8 mouse cellular contexts compared by ENCODE assay signal in genomic region chr19:44314327-44314759, GRCm38 (mm10). TPM values are rescaled to one million over a fixed set of nuclear protein-coding genes. Genes with fewer than 3 reads are reported as not detected.
DNase-seq lines count a peak whose midpoint lies in the region; ATAC-seq and TF ChIP-seq lines count a peak whose summit lies in the region.

No protein-coding gene starts in this region.

- peak overlapping the region; percentile 97 for H3K4me2 ChIP-seq in forebrain, embryonic 15.5 days (replicated peaks)
- peak overlapping the region; percentile 88 for H3K4me2 ChIP-seq in lung, embryonic 15.5 days

- TF ChIP-seq CTCF in G1E (IDR thresholded peaks at IDR 0.05; ENCODE audit: low read depth, low read length) = no peak
- TF ChIP-seq CTCF in cerebellum, adult 2 months (IDR thresholded peaks at IDR 0.05; ENCODE audit: borderline replicate concordance, insufficient read depth, low read depth, low read length) = no peak

- no peak for ATAC-seq in G1E (ENCODE audit: extremely low read depth, insufficient number of reproducible peaks, low FRiP score, poor library complexity, severe bottlenecking)
- peak; percentile 94 for ATAC-seq in forebrain, embryonic 15.5 days (replicated peaks)
- peak; percentile 83 for ATAC-seq in lung, embryonic 15.5 days (ENCODE audit: borderline replicate concordance, extremely low read depth, low FRiP score, low TSS enrichment)
- ATAC-seq in neutrophil, adult 5-6 weeks (ENCODE audit: extremely low read depth, insufficient number of reproducible peaks, low FRiP score, poor library complexity, severe bottlenecking) = peak; percentile 46

- peaks cover 20% of the 10 kb centered on the region for H3K36me3 ChIP-seq in G1E (replicated peaks)
- H3K36me3 ChIP-seq in forebrain, embryonic 15.5 days = no peaks in the 10 kb centered on the region
- H3K36me3 ChIP-seq in lung, embryonic 15.5 days = no peaks in the 10 kb centered on the region

- H3K9me3 ChIP-seq in G1E (replicated peaks) = no peaks in the 10 kb centered on the region
- no peaks in the 10 kb centered on the region for H3K9me3 ChIP-seq in forebrain, embryonic 15.5 days
- no peaks in the 10 kb centered on the region; the same call in 1 of the 2 replicates for H3K9me3 ChIP-seq in lung, embryonic 15.5 days

- H3K4me1 ChIP-seq in G1E (ENCODE audit: insufficient read depth, low read depth, low read length) = peaks cover 52% of the 10 kb centered on the region
- peaks cover 3% of the 10 kb centered on the region; the same call in 1 of the 2 replicates for H3K4me1 ChIP-seq in cerebellum, adult 2 months (ENCODE audit: control insufficient read depth, insufficient read depth, low read length)
- peaks cover 28% of the 10 kb centered on the region for H3K4me1 ChIP-seq in forebrain, embryonic 15.5 days
- peaks cover 27% of the 10 kb centered on the region for H3K4me1 ChIP-seq in lung, embryonic 15.5 days

- intact Hi-C loops in heart, postnatal 14 days (cut with DNase I) = no loop called here

- TF ChIP-seq POLR2A in cerebellum, adult 2 months (IDR thresholded peaks at IDR 0.05; ENCODE audit: borderline replicate concordance, insufficient read depth, low read length) = peak; percentile 29; the same call in 1 of the 2 replicates

- H3K27ac ChIP-seq in cerebellum, adult 2 months (ENCODE audit: insufficient read depth, low read length) = peak overlapping the region; percentile 98
- peak overlapping the region; percentile 44; the same call in 1 of the 2 replicates for H3K27ac ChIP-seq in forebrain, embryonic 15.5 days (replicated peaks)
- H3K27ac ChIP-seq in lung, embryonic 15.5 days = peak overlapping the region; percentile 68

- H3K27me3 ChIP-seq in G1E (ENCODE audit: insufficient read depth, low read length) = no peaks in the 10 kb centered on the region
- H3K27me3 ChIP-seq in cerebellum, adult 2 months (ENCODE audit: control insufficient read depth, insufficient read depth, low read length) = no peaks in the 10 kb centered on the region
- H3K27me3 ChIP-seq in forebrain, embryonic 15.5 days = no peaks in the 10 kb centered on the region
- H3K27me3 ChIP-seq in lung, embryonic 15.5 days = no peaks in the 10 kb centered on the region

- peak overlapping the region; percentile 60 for H3K9ac ChIP-seq in forebrain, embryonic 15.5 days (replicated peaks)
- peak overlapping the region; percentile 50 for H3K9ac ChIP-seq in lung, embryonic 15.5 days

- 2% methylated on average over 18 of the region's 18 CpGs for WGBS in cerebellum, adult 2 months
- WGBS in forebrain, embryonic 15.5 days = 3% methylated on average over 18 of the region's 18 CpGs
- WGBS in lung, embryonic 15.5 days = 3% methylated on average over 18 of the region's 18 CpGs

- no peak for DNase-seq in G1E (ENCODE audit: low spot score)
- peak; percentile 95 to 98 for DNase-seq in cerebellum, adult 2 months
- DNase-seq in heart, postnatal 14 days = peak; percentile 88 to 91
- DNase-seq in kidney, postnatal 4 days = peak; percentile 82 to 91
- DNase-seq in thymus, adult 18-20 months = peak; percentile 47 to 63

- H3K4me3 ChIP-seq in G1E (ENCODE audit: low read depth, low read length) = peak overlapping the region; percentile 63; the same call in 1 of the 2 replicates
- H3K4me3 ChIP-seq in cerebellum, adult 2 months (replicated peaks; ENCODE audit: insufficient read depth, low read depth, low read length) = peak overlapping the region; percentile 90
- H3K4me3 ChIP-seq in forebrain, embryonic 15.5 days = peak overlapping the region; percentile 56
- H3K4me3 ChIP-seq in lung, embryonic 15.5 days = peak overlapping the region; percentile 50

RNA-seq across cellular contexts. Expression of gene Scd4, which starts 18.5 kb away (rescaled TPM):
- total RNA-seq in G1E (2014; fragmentation: Nextera tagmentation) = 0.23 TPM in 1 of 2 replicates, not detected in the other
- total RNA-seq in G1E (2017) = 0.44 and 0.76 TPM in 2 replicates
- 0.10 and 0.13 TPM in 2 replicates for polyA plus RNA-seq in G1E (2012)
- 0.18 and 0.22 TPM in 2 replicates for polyA plus RNA-seq in cerebellum, adult 2 months (2012; rRNA removed)
- 0.15 and 0.23 TPM in 2 replicates for polyA plus RNA-seq in forebrain, embryonic 15.5 days (2015; fragmentation: Nextera tagmentation; extraction: Ambion mirVana)
- total RNA-seq in heart, postnatal 14 days (2021) = 10 to 100 TPM; 13.1 to 14.0 TPM
- polyA plus RNA-seq in lung, embryonic 15.5 days (2015; fragmentation: Nextera tagmentation; extraction: Ambion mirVana) = 0.15 and 0.35 TPM in 2 replicates
- 0.12 and 1.0 TPM in 2 replicates for total RNA-seq in neutrophil, adult 5-6 weeks (2017)

RNA-seq across cellular contexts. Expression of gene Scd2, which starts 20.9 kb away (rescaled TPM):
- total RNA-seq in G1E (2014; fragmentation: Nextera tagmentation) (710 and 771 TPM in 2 replicates), G1E (2017) (537 and 649 TPM in 2 replicates)
- polyA plus RNA-seq in G1E (2012) = 63.8 and 97.6 TPM in 2 replicates
- 695 and 743 TPM in 2 replicates for polyA plus RNA-seq in cerebellum, adult 2 months (2012; rRNA removed)
- 253 and 267 TPM in 2 replicates for polyA plus RNA-seq in forebrain, embryonic 15.5 days (2015; fragmentation: Nextera tagmentation; extraction: Ambion mirVana)
- 10 to 100 TPM; 24.8 to 27.2 TPM for total RNA-seq in heart, postnatal 14 days (2021)
- polyA plus RNA-seq in lung, embryonic 15.5 days (2015; fragmentation: Nextera tagmentation; extraction: Ambion mirVana) = 210 and 224 TPM in 2 replicates
- total RNA-seq in neutrophil, adult 5-6 weeks (2017) = 21.4 and 24.1 TPM in 2 replicates

Comparison
In these comparisons a context has a peak if more than half of its experiments do, and no peak if none do; other contexts are left out.
1. H3K27ac ChIP-seq: peak in every context shown above with its lines; median percentile 98 in cerebellum, adult 2 months; 68 in lung, embryonic 15.5 days; 44 in forebrain, embryonic 15.5 days.